Mouse (Mus musculus) c-Kit-positive CD71-positive TER-119-positive erythroid progenitor cells, embryonic 14.5 days (primary cell): ENCODE data around the gene Unc93b1.
A peak's percentile ranks its signal among the peaks of the same experiment; 100 is the strongest.

Experiments used
- DNase-seq: peaks from one replicate; pipeline ENCODE4 v3.0.0-alpha.2; 2013; ENCODE audit warnings: low spot score

The Unc93b1 gene

GRCm38 (mm10) chr19:3985261-3985681, 50.3 kb downstream of the Unc93b1 start:
- DNase-seq: no peak

GRCm38 (mm10) chr19:3986334-3986733, 51.3 kb downstream of the Unc93b1 start, which contains the start of gene Acy3:
Gene Acy3 (plus strand): TSS chr19:3986570.
- DNase-seq: peak; percentile 24

GRCm38 (mm10) chr19:3988066-3988465, 53.1 kb downstream of the Unc93b1 start:
- no peak for DNase-seq

GRCm38 (mm10) chr19:3988750-3989149, 53.8 kb downstream of the Unc93b1 start:
- no peak for DNase-seq

- DNase-seq: no peak
These were observed 55.8 kb downstream of the Unc93b1 start for GRCm38 (mm10) chr19:3990804-3991203.

GRCm38 (mm10) chr19:3991562-3991961, 56.6 kb downstream of the Unc93b1 start:
- no peak for DNase-seq

- no peak for DNase-seq
These were observed 57.0 kb downstream of the Unc93b1 start for GRCm38 (mm10) chr19:3991966-3992365.

GRCm38 (mm10) chr19:3992416-3992815, 57.4 kb downstream of the Unc93b1 start, which contains the start of gene Tbx10:
Gene Tbx10 (plus strand): TSS chr19:3992752.
- no peak for DNase-seq

GRCm38 (mm10) chr19:3994932-3995331, 59.9 kb downstream of the Unc93b1 start:
- no peak for DNase-seq

GRCm38 (mm10) chr19:3995505-3995904, 60.5 kb downstream of the Unc93b1 start:
- DNase-seq: no peak

- DNase-seq: no peak
These were observed 61.1 kb downstream of the Unc93b1 start for GRCm38 (mm10) chr19:3996106-3996505.

- no peak for DNase-seq
These were observed 61.8 kb downstream of the Unc93b1 start for GRCm38 (mm10) chr19:3996747-3997146.

- no peak for DNase-seq
These were observed 62.2 kb downstream of the Unc93b1 start for GRCm38 (mm10) chr19:3997231-3997630.

GRCm38 (mm10) chr19:3998335-3998734, 63.3 kb downstream of the Unc93b1 start:
- no peak for DNase-seq
